Comparison of ENCODE assay signal across 8 mouse cellular contexts in genomic region chr11:77762783-77763672, GRCm38 (mm10). TPM values are rescaled to one million over a fixed set of nuclear protein-coding genes. Genes with fewer than 3 reads are reported as not detected.
DNase-seq lines count a peak whose midpoint lies in the region; ATAC-seq and TF ChIP-seq lines count a peak whose summit lies in the region.

Gene Myo18a, plus strand, starts transcription at chr11:77763246.

- peak within 1 kb of the TSS; percentile 87 for H3K9ac ChIP-seq in kidney, embryonic 14.5 days (ENCODE audit: low read depth, low read length)
- H3K9ac ChIP-seq in midbrain, postnatal 0 days (replicated peaks; ENCODE audit: low read length, poor library complexity, severe bottlenecking) = peak within 1 kb of the TSS; percentile 98

- H3K4me1 ChIP-seq in bone marrow, adult 2 months (ENCODE audit: control insufficient read depth, insufficient read depth, low read length) = peaks cover 2% of the 10 kb centered on the region; the same call in 1 of the 2 replicates
- peaks cover 44% of the 10 kb centered on the region for H3K4me1 ChIP-seq in heart, embryonic 10.5 days
- peaks cover 33% of the 10 kb centered on the region for H3K4me1 ChIP-seq in kidney, embryonic 14.5 days (ENCODE audit: control insufficient read depth, insufficient read depth, low read length)
- peaks cover 16% of the 10 kb centered on the region for H3K4me1 ChIP-seq in midbrain, postnatal 0 days (ENCODE audit: insufficient read depth, low read length)
- peaks cover 4% of the 10 kb centered on the region; the same call in 1 of the 2 replicates for H3K4me1 ChIP-seq in spleen, adult 2 months (ENCODE audit: control insufficient read depth, insufficient read depth, insufficient read length)

- 4% methylated on average over 79 of the region's 79 CpGs for WGBS in bone marrow, adult 2 months
- 2% methylated on average over 75 of the region's 79 CpGs for WGBS in heart, embryonic 10.5 days
- 2% methylated on average over 74 of the region's 79 CpGs for WGBS in kidney, embryonic 14.5 days
- WGBS in midbrain, postnatal 0 days = 2% methylated on average over 67 of the region's 79 CpGs
- 4% methylated on average over 77 of the region's 79 CpGs for WGBS in spleen, adult 2 months

- peak; percentile 71 for TF ChIP-seq CTCF in bone marrow, adult 2 months (IDR thresholded peaks at IDR 0.05; ENCODE audit: control insufficient read depth, insufficient read depth, low read length)
- peak; percentile 73 for TF ChIP-seq CTCF in midbrain, postnatal 0 days (IDR thresholded peaks at IDR 0.05)
- TF ChIP-seq CTCF in spleen, adult 2 months (IDR thresholded peaks at IDR 0.05; ENCODE audit: extremely low read depth, insufficient read depth, insufficient read length, insufficient replicate concordance) = peak; percentile 79

- no peaks in the 10 kb centered on the region for H3K36me3 ChIP-seq in heart, embryonic 10.5 days
- H3K36me3 ChIP-seq in kidney, embryonic 14.5 days (ENCODE audit: control insufficient read depth, insufficient read depth, low read length) = no peaks in the 10 kb centered on the region
- H3K36me3 ChIP-seq in midbrain, postnatal 0 days (ENCODE audit: insufficient read depth, low read length) = no peaks in the 10 kb centered on the region
- H3K36me3 ChIP-seq in spleen, adult 2 months (ENCODE audit: control insufficient read depth, insufficient read depth, low read length) = no peaks in the 10 kb centered on the region

- peak within 1 kb of the TSS; percentile 76 for H3K27ac ChIP-seq in bone marrow, adult 2 months (ENCODE audit: control insufficient read depth, insufficient read depth, low read depth, low read length, poor library complexity)
- H3K27ac ChIP-seq in heart, embryonic 10.5 days = peak within 1 kb of the TSS; percentile 93
- peak within 1 kb of the TSS; percentile 77 for H3K27ac ChIP-seq in kidney, embryonic 14.5 days (ENCODE audit: low read depth, low read length)
- H3K27ac ChIP-seq in midbrain, postnatal 0 days (ENCODE audit: low read depth, low read length) = peak within 1 kb of the TSS; percentile 86
- H3K27ac ChIP-seq in spleen, adult 2 months (ENCODE audit: insufficient read depth, low read length) = peak within 1 kb of the TSS; percentile 23; the same call in 1 of the 2 replicates

- no peaks in the 10 kb centered on the region for H3K9me3 ChIP-seq in heart, embryonic 10.5 days
- no peaks in the 10 kb centered on the region; the same call in 1 of the 2 replicates for H3K9me3 ChIP-seq in kidney, embryonic 14.5 days (ENCODE audit: control insufficient read depth, low read length)
- no peaks in the 10 kb centered on the region for H3K9me3 ChIP-seq in midbrain, postnatal 0 days (ENCODE audit: low read length)

- TF ChIP-seq POLR2A in bone marrow, adult 2 months (IDR thresholded peaks at IDR 0.05; ENCODE audit: borderline replicate concordance, control insufficient read depth, low read depth, low read length) = peak; percentile 34; the same call in 1 of the 2 replicates
- no peak for TF ChIP-seq POLR2A in spleen, adult 2 months (IDR thresholded peaks at IDR 0.05; ENCODE audit: low read depth, low read length)

- H3K4me3 ChIP-seq in bone marrow, adult 2 months (replicated peaks; ENCODE audit: control insufficient read depth, low read depth, low read length) = peak within 1 kb of the TSS; percentile 65
- peak within 1 kb of the TSS; percentile 96 for H3K4me3 ChIP-seq in heart, embryonic 10.5 days
- peak within 1 kb of the TSS; percentile 86 for H3K4me3 ChIP-seq in kidney, embryonic 14.5 days (ENCODE audit: low read length)
- peak within 1 kb of the TSS; percentile 95 for H3K4me3 ChIP-seq in midbrain, postnatal 0 days (ENCODE audit: low read depth, low read length)
- peak within 1 kb of the TSS; percentile 64 for H3K4me3 ChIP-seq in spleen, adult 2 months (ENCODE audit: extremely low read depth, insufficient read depth, insufficient read length)

- no peaks in the 10 kb centered on the region; the same call in 1 of the 2 replicates for H3K27me3 ChIP-seq in heart, embryonic 10.5 days (ENCODE audit: insufficient read depth, poor library complexity, severe bottlenecking)
- no peaks in the 10 kb centered on the region for H3K27me3 ChIP-seq in kidney, embryonic 14.5 days (ENCODE audit: control insufficient read depth, insufficient read depth, low read length)
- H3K27me3 ChIP-seq in midbrain, postnatal 0 days (ENCODE audit: insufficient read depth, low read length) = no peaks in the 10 kb centered on the region
- peaks cover 11% of the 10 kb centered on the region for H3K27me3 ChIP-seq in spleen, adult 2 months (ENCODE audit: control insufficient read depth, insufficient read depth, low read length)

- peak within 1 kb of the TSS; percentile 87 for H3K4me2 ChIP-seq in kidney, embryonic 14.5 days (replicated peaks; ENCODE audit: low read depth, low read length)
- peak within 1 kb of the TSS; percentile 75 for H3K4me2 ChIP-seq in midbrain, postnatal 0 days (ENCODE audit: low read depth, low read length, poor library complexity, severe bottlenecking)

- DNase-seq in 416B (ENCODE audit: low read depth) (peak; percentile 57), liver (peak; percentile 88)
- peak; percentile 87 for DNase-seq in heart, embryonic 10.5 days (ENCODE audit: low spot score)
- DNase-seq in midbrain, postnatal 0 days (ENCODE audit: low spot score) = peak; percentile 88
- peak; percentile 22 to 72 for DNase-seq in spleen, adult 2 months (ENCODE audit: low read depth in 1 of 2, low spot score in 2 of 2)

- peak; percentile 58 for ATAC-seq in erythroblast, adult 5-6 weeks (replicated peaks; ENCODE audit: low FRiP score, poor library complexity, severe bottlenecking)
- ATAC-seq in kidney, embryonic 14.5 days (ENCODE audit: low FRiP score, low TSS enrichment) = peak; percentile 84
- peak; percentile 85 for ATAC-seq in midbrain, postnatal 0 days (ENCODE audit: low FRiP score)

RNA-seq across cellular contexts. Expression of gene Myo18a, which starts in this region (rescaled TPM):
- polyA plus RNA-seq in bone marrow, adult 2 months (2011; ENCODE audit: insufficient read depth, insufficient read length, low replicate concordance, missing spikeins) = 29.5 and 74.6 TPM in 2 replicates
- total RNA-seq in erythroblast, adult 5-6 weeks (2015; ENCODE audit: low replicate concordance) = 17.5 and 18.6 TPM in 2 replicates
- 14.6 and 22.2 TPM in 2 replicates for total RNA-seq in erythroblast, adult 5-6 weeks (2017; ENCODE audit: low replicate concordance)
- 95.5 and 153 TPM in 2 replicates for polyA plus RNA-seq in heart, embryonic 10.5 days (2016; fragmentation: Nextera tagmentation; extraction: Ambion mirVana)
- polyA plus RNA-seq in kidney, embryonic 14.5 days (2014; fragmentation: Nextera tagmentation; extraction: Ambion mirVana) = 19.1 and 21.1 TPM in 2 replicates
- total RNA-seq in midbrain, postnatal 0 days (2014; rRNA removed) = 74.2 and 82.0 TPM in 2 replicates
- 30.4 and 35.0 TPM in 2 replicates for polyA plus RNA-seq in midbrain, postnatal 0 days (2015; fragmentation: Nextera tagmentation; extraction: Ambion mirVana)
- 52.3 and 54.5 TPM in 2 replicates for polyA plus RNA-seq in spleen, adult 2 months (2012; rRNA removed)

Comparison
In these comparisons a context has a peak if more than half of its experiments do, and no peak if none do; other contexts are left out.
1. Peak in every context shown above with its lines: DNase-seq, ATAC-seq, H3K4me3 ChIP-seq and H3K27ac ChIP-seq.
2. H3K27ac ChIP-seq: peak in every context shown above with its lines; median percentile 93 in heart, embryonic 10.5 days; 86 in midbrain, postnatal 0 days; 77 in kidney, embryonic 14.5 days; 76 in bone marrow, adult 2 months; 23 in spleen, adult 2 months.